Mouse (Mus musculus) gonadal fat pad, adult 2 months (tissue): Measurements from ENCODE around the gene Nhsl1. TPM values are rescaled to one million over a fixed set of nuclear protein-coding genes. Genes with fewer than 3 reads are reported as not detected.
"Not testable (repeated sequence)": the region's sequence is repeated elsewhere in the genome, so short reads cannot be mapped to it uniquely, and the experiment has no call there.

Source experiments
- DNase-seq: peaks from one replicate; pipeline ENCODE4 v3.0.0-alpha.2; 2012; ENCODE audit warnings: low read depth
- polyA plus RNA-seq: library from polyadenylated mRNA; depleted of rRNA; stranded (reverse); fragments of >200 nt; gene quantifications from 2 replicates; pipeline ENCODE4 v1.2.3, GENCODE M21; 2012; rRNA removed

Gene Nhsl1
- polyA plus RNA-seq, 1 experiment, result 24.2 TPM

- DNase-seq, result no peak
Observed at GRCm38 (mm10) chr10:18529177-18529576, 210.4 kb downstream of the Nhsl1 start.

- DNase-seq, result no peak
Observed at GRCm38 (mm10) chr10:18530161-18530560, 211.4 kb downstream of the Nhsl1 start.

GRCm38 (mm10) chr10:18532293-18532692 is 213.5 kb downstream of the Nhsl1 start:
- no peak for DNase-seq

GRCm38 (mm10) chr10:18536889-18537288 is 218.1 kb downstream of the Nhsl1 start:
- no peak for DNase-seq

- DNase-seq, result no peak
Observed at GRCm38 (mm10) chr10:18545309-18545708, 226.5 kb downstream of the Nhsl1 start.

- no peak for DNase-seq
Observed at GRCm38 (mm10) chr10:18545813-18546235, 227.0 kb downstream of the Nhsl1 start, which contains the start of gene Hebp2. TSS of gene Hebp2 (minus strand) at chr10:18546076.

- no peak for DNase-seq
Observed at GRCm38 (mm10) chr10:18547381-18547780, 228.6 kb downstream of the Nhsl1 start.

GRCm38 (mm10) chr10:18549321-18550216 is 230.8 kb downstream of the Nhsl1 start:
- no peak for DNase-seq

GRCm38 (mm10) chr10:18559076-18559475 is 240.3 kb downstream of the Nhsl1 start:
- DNase-seq, result not testable (repeated sequence)

GRCm38 (mm10) chr10:18561445-18561844 is 242.7 kb downstream of the Nhsl1 start:
- no peak for DNase-seq

GRCm38 (mm10) chr10:18562940-18563339 is 244.2 kb downstream of the Nhsl1 start:
- no peak for DNase-seq

- no peak for DNase-seq
Observed at GRCm38 (mm10) chr10:18572581-18572980, 253.8 kb downstream of the Nhsl1 start.

Other genes starting within 250 kb of the Nhsl1 start
- gene Ect2l, start 108.1 kb upstream of the Nhsl1 start, polyA plus RNA-seq, result 0.18 and 0.19 TPM in 2 replicates
- gene Ccdc28a, start 84.0 kb upstream of the Nhsl1 start, polyA plus RNA-seq, result 17.9 and 20.9 TPM in 2 replicates
- 11.8 and 17.5 TPM in 2 replicates for gene Hebp2, start 227.1 kb downstream of the Nhsl1 start, polyA plus RNA-seq